Mouse (Mus musculus) kidney, postnatal 14 days (tissue): ENCODE results near the gene Knop1.

Experiments used
- DNase-seq: peaks from one replicate; pipeline ENCODE4 v3.0.0; 2022; ENCODE audit warnings: mixed read lengths

Gene Knop1

GRCm38 (mm10) chr7:118795779-118796178 lies 60.3 kb downstream of the Knop1 start:
- DNase-seq, result no peak

DNA sequence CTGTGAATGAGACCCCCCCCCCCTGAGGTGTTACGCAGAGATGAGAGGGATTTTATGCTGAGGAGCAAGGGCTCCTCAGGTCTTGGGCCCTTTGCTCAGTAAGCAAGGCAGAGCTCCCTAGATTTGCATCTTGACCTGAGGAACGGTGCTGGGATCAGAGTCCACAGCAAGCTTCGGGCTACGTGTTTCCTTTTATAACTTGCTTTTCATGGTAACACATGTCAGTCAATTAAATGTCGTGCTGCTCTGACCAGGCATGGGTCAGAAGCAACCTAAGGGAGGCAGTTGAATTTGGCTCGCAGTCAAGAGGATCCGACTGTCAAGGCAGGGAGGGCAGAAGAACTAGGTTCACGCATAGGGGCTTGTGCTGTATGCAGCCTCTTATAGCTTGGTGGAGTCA lies 62.2 kb downstream of the Knop1 start:
- peak; percentile 33 for DNase-seq
